Mouse (Mus musculus): ENCODE results near the gene Pcif1. TPM values are rescaled to one million over a fixed set of nuclear protein-coding genes. Genes with fewer than 3 reads are reported as not detected.

Pcif1 gene
- polyA plus RNA-seq (2021; fragmentation: Nextera tagmentation): 84.4 and 85.2 TPM in 2 replicates
- long read RNA-seq, experiment 1, full-length matches to known transcripts: 89 of 108 reads
- long read RNA-seq, experiment 1, partial matches to known transcripts: 9 of 108 reads
- long read RNA-seq, experiment 1, other reads (novel, unspliced or antisense): 10 of 108 reads
- long read RNA-seq, experiment 2, full-length matches to known transcripts: 291 of 343 reads
- long read RNA-seq, experiment 2, partial matches to known transcripts: 21 of 343 reads
- long read RNA-seq, experiment 2, other reads (novel, unspliced or antisense): 31 of 343 reads

DNA sequence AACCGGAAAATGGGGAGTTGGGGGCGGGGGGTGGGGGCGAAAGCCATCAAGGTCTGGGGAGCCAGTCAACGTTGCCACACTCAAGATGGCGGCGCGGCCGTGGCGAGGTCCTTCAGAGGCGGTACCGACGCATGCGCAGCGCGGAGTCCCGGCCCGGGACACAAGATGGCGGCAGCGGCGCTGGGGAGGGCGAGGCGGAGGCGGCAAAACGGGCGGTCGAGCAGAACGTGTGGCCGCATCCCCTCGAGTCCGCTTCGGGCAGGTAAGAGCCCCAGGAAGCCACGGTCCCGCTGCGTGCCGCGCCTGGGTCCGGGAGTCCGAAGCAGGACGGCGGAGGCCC, at the start of gene Pcif1:
Gene Pcif1, plus strand, starts transcription at position 77 of the 340 bp plus-strand sequence.

GRCm38 (mm10) chr2:164832748-164833301, 46.3 kb upstream of the Pcif1 start, which contains the start of gene Ctsa:
Gene Ctsa, plus strand, starts transcription at chr2:164832873.

GRCm38 (mm10) chr2:164833314-164833959, 45.7 kb upstream of the Pcif1 start, which contains the start of gene Neurl2:
Gene Neurl2, minus strand, starts transcription at chr2:164833456.

DNA sequence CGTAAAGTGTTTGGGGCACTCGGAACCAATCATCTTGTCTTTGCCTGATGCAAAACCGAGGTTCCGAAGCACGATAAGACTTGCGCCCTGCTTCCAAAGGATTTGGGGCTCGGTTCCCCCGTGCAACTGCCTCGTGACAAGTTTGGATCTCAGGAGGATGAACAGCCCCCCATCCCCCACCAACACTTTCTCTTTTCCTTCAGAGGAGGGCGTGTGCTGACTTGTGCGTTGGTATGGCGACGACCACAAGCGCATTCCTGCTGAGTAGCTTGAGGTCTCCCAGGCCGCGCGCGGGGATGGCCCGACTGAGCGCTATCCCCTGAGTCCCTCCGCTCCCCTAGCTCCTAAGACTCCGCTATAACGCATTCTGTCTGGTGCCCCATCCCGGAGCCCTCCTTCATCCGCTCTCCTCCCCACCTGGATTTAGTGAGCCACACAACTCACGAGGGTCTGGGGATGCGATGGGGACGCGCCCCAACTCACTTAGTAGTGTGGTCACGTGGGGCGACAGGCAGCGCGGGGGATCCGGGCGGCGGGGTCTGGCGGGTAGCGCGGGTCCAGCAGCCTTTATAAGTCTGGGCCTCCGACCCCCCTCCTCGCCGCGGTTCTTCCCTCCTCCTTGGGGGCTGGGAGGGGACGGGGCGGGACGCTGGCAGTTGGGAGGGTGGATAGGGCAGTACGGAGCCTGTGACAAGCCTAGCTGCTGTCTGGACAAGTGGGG, 21.8 kb upstream of the Pcif1 start, which contains the start of gene Pltp:
Gene Pltp, minus strand, starts transcription at position 611 of the 721 bp plus-strand sequence.

DNA sequence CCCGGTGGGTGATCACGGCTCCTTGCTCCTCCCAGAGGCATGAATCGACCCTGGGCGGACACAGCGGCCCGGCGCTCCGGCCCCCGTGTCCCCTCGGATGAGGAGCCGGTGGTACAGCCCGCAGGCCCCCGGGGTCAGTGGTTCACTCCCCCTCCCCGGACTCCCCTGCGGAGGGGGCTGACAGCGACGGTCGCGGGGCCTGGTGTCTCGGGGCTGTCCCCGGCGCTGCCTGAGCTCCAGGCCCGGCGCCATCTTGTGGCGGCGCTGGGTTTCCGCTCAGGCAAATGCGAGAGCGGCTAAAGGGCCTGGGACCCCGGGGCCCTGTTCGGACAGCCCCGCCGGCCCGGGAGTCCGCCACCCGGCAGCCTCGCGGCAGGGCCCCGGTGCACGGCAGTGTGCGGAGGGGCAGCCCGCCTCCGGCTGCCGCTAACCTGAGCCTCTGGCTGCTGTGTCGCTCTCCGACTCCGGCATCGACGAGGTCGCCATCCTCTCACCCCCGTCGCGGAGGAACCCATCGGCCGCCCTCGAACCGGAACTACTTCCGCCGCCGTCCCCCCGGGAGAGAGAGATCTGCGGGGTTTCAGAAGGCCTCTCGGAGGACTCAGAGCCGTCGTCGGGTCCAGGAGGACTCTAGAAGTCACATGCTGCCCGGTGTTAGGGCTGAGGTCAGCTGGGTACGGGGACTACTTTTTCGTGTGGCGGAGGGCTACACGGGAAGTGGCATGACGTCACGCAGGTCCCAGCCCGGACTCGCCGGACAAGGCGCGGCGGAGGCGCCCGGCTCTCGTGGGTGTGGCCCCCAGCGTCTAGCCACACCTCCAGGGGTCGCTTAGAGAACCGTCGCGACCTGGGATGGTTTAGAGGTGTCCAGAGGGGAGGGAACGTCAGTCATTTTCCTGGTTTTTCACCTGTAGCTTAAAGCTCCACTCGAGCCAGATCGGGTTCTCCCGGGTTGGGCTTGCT, 32.3 kb downstream of the Pcif1 start, which contains the start of gene Zfp335:
Gene Zfp335, minus strand, starts transcription at position 672 of the 963 bp plus-strand sequence.

GRCm38 (mm10) chr2:164940140-164940830, 61.2 kb downstream of the Pcif1 start, which contains the start of gene Mmp9:
Gene Mmp9, plus strand, starts transcription at chr2:164940780.

Other genes with a start within 250 kb of the Pcif1 start
- gene Wfdc16, start 240.5 kb upstream of the Pcif1 start, polyA plus RNA-seq (2021; fragmentation: Nextera tagmentation): not detected in 2 replicates
- not detected in 2 replicates for gene Wfdc10, start 223.3 kb upstream of the Pcif1 start, polyA plus RNA-seq (2021; fragmentation: Nextera tagmentation)
- not detected in 2 replicates for gene Wfdc9, start 222.7 kb upstream of the Pcif1 start, polyA plus RNA-seq (2021; fragmentation: Nextera tagmentation)
- gene Wfdc11, start 205.2 kb upstream of the Pcif1 start, polyA plus RNA-seq (2021; fragmentation: Nextera tagmentation): not detected in 2 replicates
- gene Wfdc13, start 194.2 kb upstream of the Pcif1 start, polyA plus RNA-seq (2021; fragmentation: Nextera tagmentation): not detected in 2 replicates
- gene Spint4, start 180.8 kb upstream of the Pcif1 start, polyA plus RNA-seq (2021; fragmentation: Nextera tagmentation): not detected in 2 replicates
- gene Spint5, start 164.0 kb upstream of the Pcif1 start, polyA plus RNA-seq (2021; fragmentation: Nextera tagmentation): not detected in 2 replicates
- 3.3 and 3.5 TPM in 2 replicates for gene Wfdc3, start 133.4 kb upstream of the Pcif1 start, polyA plus RNA-seq (2021; fragmentation: Nextera tagmentation)
- gene Dnttip1, start 133.3 kb upstream of the Pcif1 start, polyA plus RNA-seq (2021; fragmentation: Nextera tagmentation): 4.1 and 5.2 TPM in 2 replicates
- 0.83 and 0.95 TPM in 2 replicates for gene Ube2c, start 109.4 kb upstream of the Pcif1 start, polyA plus RNA-seq (2021; fragmentation: Nextera tagmentation)
- gene Tnnc2, start 99.3 kb upstream of the Pcif1 start, polyA plus RNA-seq (2021; fragmentation: Nextera tagmentation): not detected in 2 replicates
- gene Snx21, start 93.5 kb upstream of the Pcif1 start, polyA plus RNA-seq (2021; fragmentation: Nextera tagmentation): 39.6 and 48.3 TPM in 2 replicates
- 19.2 and 21.1 TPM in 2 replicates for gene Acot8, start 74.4 kb upstream of the Pcif1 start, polyA plus RNA-seq (2021; fragmentation: Nextera tagmentation)
- gene Zswim3, start 74.2 kb upstream of the Pcif1 start, polyA plus RNA-seq (2021; fragmentation: Nextera tagmentation): 10.3 and 10.8 TPM in 2 replicates
- gene Zswim1, start 56.6 kb upstream of the Pcif1 start, polyA plus RNA-seq (2021; fragmentation: Nextera tagmentation): 26.3 and 29.5 TPM in 2 replicates
- not detected in 2 replicates for gene Spata25, start 50.8 kb upstream of the Pcif1 start, polyA plus RNA-seq (2021; fragmentation: Nextera tagmentation)
- gene Ctsa, start 46.4 kb upstream of the Pcif1 start, polyA plus RNA-seq (2021; fragmentation: Nextera tagmentation): 131 and 133 TPM in 2 replicates
- gene Neurl2, start 45.8 kb upstream of the Pcif1 start, polyA plus RNA-seq (2021; fragmentation: Nextera tagmentation): 5.4 and 5.6 TPM in 2 replicates
- 123 and 144 TPM in 2 replicates for gene Pltp, start 21.6 kb upstream of the Pcif1 start, polyA plus RNA-seq (2021; fragmentation: Nextera tagmentation)
- 8.9 and 11.8 TPM in 2 replicates for gene Zfp335, start 32.5 kb downstream of the Pcif1 start, polyA plus RNA-seq (2021; fragmentation: Nextera tagmentation)
- gene Mmp9, start 61.5 kb downstream of the Pcif1 start, polyA plus RNA-seq (2021; fragmentation: Nextera tagmentation): 0.45 and 0.56 TPM in 2 replicates
- 78.6 and 83.4 TPM in 2 replicates for gene Slc12a5, start 81.5 kb downstream of the Pcif1 start, polyA plus RNA-seq (2021; fragmentation: Nextera tagmentation)
- 5.7 and 5.8 TPM in 2 replicates for gene Ncoa5, start 155.6 kb downstream of the Pcif1 start, polyA plus RNA-seq (2021; fragmentation: Nextera tagmentation)
- 0.45 and 0.64 TPM in 2 replicates for gene Cd40, start 176.3 kb downstream of the Pcif1 start, polyA plus RNA-seq (2021; fragmentation: Nextera tagmentation)
- gene 1700025C18Rik, start 211.4 kb downstream of the Pcif1 start, polyA plus RNA-seq (2021; fragmentation: Nextera tagmentation): not detected in 2 replicates

Measured in layer of hippocampus, adult 6 months (tissue).